Mouse (Mus musculus) stomach, postnatal 0 days (tissue): ENCODE measurements around the gene Trib3.

Experiments used
- CTCF ChIP-seq: IDR thresholded peaks from 2 replicates; pipeline ENCODE4 v1.5.1; 2016; ENCODE audit warnings: antibody characterized with exemption, low read depth, mild to moderate bottlenecking, moderate library complexity
- EP300 ChIP-seq: optimal IDR thresholded peaks from 2 replicates; pipeline ENCODE3; 2016; ENCODE audit warnings: antibody characterized with exemption

DNA sequence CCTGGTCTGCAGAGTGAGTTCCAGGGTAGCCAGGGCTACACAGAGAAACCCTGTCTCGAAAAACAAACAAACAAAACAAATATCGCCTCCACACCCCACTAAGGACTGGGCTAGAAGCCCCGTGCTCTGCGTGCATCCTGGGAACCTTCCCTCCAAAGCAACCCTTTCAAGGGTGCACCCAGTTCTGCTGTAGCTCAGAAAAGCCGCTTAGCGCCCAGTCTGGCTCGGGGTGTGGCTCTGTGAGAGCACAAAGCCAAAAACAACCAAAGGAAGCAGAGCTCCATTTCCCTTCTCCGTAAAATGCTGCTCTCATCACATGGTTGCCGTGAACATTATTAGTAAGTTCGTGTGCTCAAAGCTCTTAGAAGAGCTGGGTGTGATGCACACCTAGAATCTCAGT is 529 bp upstream of the Trib3 start:
- no peak for TF ChIP-seq CTCF
- TF ChIP-seq EP300: no peak
